Mouse (Mus musculus) small intestine, adult 10 weeks (tissue): ENCODE data around the gene Exoc7. TPM values are rescaled to one million over a fixed set of nuclear protein-coding genes. Genes with fewer than 3 reads are reported as not detected.

Source experiments
- polyA plus RNA-seq: library from polyadenylated mRNA; stranded (reverse); fragments of 350-450 nt; fragmentation: Illumina TruSeq; extraction: RNeasy Lipid Tissue Mini Kit (QIAGEN cat#74804); gene quantifications from one replicate; pipeline ENCODE4 v1.2.3, GENCODE M21; 2014; ENCODE audit warnings: low replicate concordance

Gene Exoc7
- 2.3 TPM for polyA plus RNA-seq

GRCm38 (mm10) chr11:116307019-116307725 lies at the start of gene Exoc7:
Gene Exoc7, minus strand, starts transcription at chr11:116307233.

GRCm38 (mm10) chr11:116335244-116336036 lies 28.4 kb upstream of the Exoc7 start, which contains the start of gene Foxj1:
Gene Foxj1, minus strand, starts transcription at chr11:116335399.

DNA sequence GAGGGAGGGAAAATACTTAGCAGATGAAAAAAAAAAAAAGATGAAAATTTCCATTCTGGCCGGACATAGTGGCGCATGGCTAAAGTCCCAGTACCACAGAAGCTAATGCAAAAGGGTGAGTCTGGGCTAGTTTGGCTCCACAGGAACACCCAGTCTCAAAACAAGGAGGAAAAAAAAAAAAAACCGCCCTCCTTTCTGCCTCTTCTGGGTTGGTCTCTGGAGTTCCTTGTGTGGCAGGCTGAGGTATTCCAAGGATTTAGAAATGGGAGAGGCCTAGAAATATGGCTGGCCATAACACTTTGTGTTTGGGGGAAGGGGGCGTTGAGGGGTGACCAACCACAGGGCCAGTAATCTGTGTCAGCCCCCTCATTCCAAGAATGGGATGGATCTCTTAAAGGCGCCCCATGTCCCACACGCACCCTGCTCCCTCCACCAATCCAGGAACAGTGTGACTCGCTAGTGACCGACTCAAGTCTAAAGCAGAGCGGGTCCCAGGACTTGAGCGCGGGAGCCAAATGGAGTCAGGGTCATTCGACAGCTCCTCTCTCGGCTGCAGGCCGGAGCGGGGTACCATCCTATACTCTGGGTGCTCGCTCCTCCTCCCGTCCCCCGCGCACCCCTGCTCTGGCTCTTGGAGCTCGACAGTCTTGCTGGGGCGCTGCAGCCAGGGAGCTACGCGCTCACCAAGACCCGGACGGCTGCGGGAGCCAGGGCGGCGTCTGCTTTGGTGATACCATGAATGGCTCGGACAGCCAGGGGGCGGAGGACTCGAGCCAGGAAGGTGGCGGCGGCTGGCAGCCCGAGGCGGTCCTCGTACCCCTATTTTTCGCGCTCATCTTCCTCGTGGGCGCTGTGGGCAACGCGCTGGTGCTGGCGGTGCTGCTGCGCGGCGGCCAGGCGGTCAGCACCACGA lies 26.0 kb downstream of the Exoc7 start, which contains the start of gene Galr2:
TSS of gene Galr2 (plus strand) at position 189 of the 913 bp plus-strand sequence.

GRCm38 (mm10) chr11:116274045-116274666 lies 32.9 kb downstream of the Exoc7 start, which contains the start of gene Srp68:
Gene Srp68, minus strand, starts transcription at chr11:116274217.

Other genes with a start within 250 kb of the Exoc7 start
- gene Unc13d, start 229.3 kb downstream of the Exoc7 start, polyA plus RNA-seq = not detected
- gene Wbp2, start 220.2 kb downstream of the Exoc7 start, polyA plus RNA-seq = 15.3 TPM
- 0.56 TPM for gene Trim47, start 180.0 kb downstream of the Exoc7 start, polyA plus RNA-seq
- 6.7 TPM for gene Trim65, start 176.1 kb downstream of the Exoc7 start, polyA plus RNA-seq
- 1.9 TPM for gene Mrpl38, start 168.4 kb downstream of the Exoc7 start, polyA plus RNA-seq
- 2.9 TPM for gene Fbf1, start 139.1 kb downstream of the Exoc7 start, polyA plus RNA-seq
- 1.2 TPM for gene Ten1, start 108.4 kb downstream of the Exoc7 start, polyA plus RNA-seq
- gene Acox1, start 108.2 kb downstream of the Exoc7 start, polyA plus RNA-seq = 380 TPM
- gene Evpl, start 69.2 kb downstream of the Exoc7 start, polyA plus RNA-seq = not detected
- 4.7 TPM for gene Srp68, start 33.0 kb downstream of the Exoc7 start, polyA plus RNA-seq
- gene Galr2, start 26.3 kb downstream of the Exoc7 start, polyA plus RNA-seq = not detected
- gene Foxj1, start 28.2 kb upstream of the Exoc7 start, polyA plus RNA-seq = not detected
- gene Rnf157, start 105.8 kb upstream of the Exoc7 start, polyA plus RNA-seq = 0.26 TPM
- 7.6 TPM for gene Ubald2, start 126.9 kb upstream of the Exoc7 start, polyA plus RNA-seq
- not detected for gene Qrich2, start 159.0 kb upstream of the Exoc7 start, polyA plus RNA-seq
- gene Prpsap1, start 187.0 kb upstream of the Exoc7 start, polyA plus RNA-seq = 84.6 TPM
- gene Sphk1, start 223.7 kb upstream of the Exoc7 start, polyA plus RNA-seq = 0.85 TPM